Mouse (Mus musculus) liver, adult (tissue): ENCODE data around the gene Cyb5r1.

ENCODE experiments used
- GATA4 ChIP-seq: IDR thresholded peaks from 2 replicates; pipeline ENCODE4 v1.6.1; 2014; ENCODE audit warnings: mild to moderate bottlenecking, low read length; ENCODE audit not compliant: insufficient replicate concordance

Gene Cyb5r1

DNA sequence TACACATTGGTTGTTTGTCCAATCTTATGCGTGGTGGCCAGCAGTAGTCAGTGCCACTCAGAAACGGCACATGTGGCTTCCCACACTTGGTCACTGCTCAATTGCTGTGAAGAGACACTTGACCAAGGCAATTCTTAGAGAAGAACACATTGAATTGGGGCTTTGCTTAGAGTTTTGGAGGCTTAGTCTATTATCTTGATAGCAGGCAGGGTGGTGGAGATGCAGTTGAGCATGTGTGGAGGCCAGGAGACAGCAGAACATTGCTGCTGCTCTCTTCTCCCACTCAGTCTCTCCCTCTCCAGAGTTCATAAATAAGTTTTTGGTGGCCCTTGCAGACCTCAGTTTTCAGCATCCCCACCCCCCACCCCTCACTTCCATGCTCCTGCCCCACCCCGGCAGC lies 37.0 kb downstream of the Cyb5r1 start:
- TF ChIP-seq GATA4: no peak

- TF ChIP-seq GATA4: no peak
Measured at GRCm38 (mm10) chr1:134445418-134445817, 40.1 kb downstream of the Cyb5r1 start.

- TF ChIP-seq GATA4: no peak
Measured at GRCm38 (mm10) chr1:134450201-134450600, 44.8 kb downstream of the Cyb5r1 start.

DNA sequence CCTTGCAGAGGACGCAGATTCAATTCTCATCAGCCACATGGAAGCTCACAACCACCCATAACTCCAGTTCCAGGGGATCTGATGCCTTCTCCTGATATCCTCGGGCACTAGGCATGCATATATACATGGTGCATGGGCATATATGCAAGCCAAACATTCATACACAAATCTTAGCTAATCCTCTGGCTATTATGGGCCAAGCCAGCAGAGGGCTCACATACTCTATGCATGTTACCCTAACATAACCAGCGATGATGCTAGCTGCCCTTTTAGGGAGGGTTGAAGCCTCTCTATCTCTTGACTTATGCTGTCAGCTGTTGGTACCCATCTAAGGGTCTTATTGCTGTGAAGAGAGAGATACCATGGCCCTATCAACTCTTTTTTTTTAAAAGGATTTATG lies 45.6 kb downstream of the Cyb5r1 start:
- TF ChIP-seq GATA4: no peak

DNA sequence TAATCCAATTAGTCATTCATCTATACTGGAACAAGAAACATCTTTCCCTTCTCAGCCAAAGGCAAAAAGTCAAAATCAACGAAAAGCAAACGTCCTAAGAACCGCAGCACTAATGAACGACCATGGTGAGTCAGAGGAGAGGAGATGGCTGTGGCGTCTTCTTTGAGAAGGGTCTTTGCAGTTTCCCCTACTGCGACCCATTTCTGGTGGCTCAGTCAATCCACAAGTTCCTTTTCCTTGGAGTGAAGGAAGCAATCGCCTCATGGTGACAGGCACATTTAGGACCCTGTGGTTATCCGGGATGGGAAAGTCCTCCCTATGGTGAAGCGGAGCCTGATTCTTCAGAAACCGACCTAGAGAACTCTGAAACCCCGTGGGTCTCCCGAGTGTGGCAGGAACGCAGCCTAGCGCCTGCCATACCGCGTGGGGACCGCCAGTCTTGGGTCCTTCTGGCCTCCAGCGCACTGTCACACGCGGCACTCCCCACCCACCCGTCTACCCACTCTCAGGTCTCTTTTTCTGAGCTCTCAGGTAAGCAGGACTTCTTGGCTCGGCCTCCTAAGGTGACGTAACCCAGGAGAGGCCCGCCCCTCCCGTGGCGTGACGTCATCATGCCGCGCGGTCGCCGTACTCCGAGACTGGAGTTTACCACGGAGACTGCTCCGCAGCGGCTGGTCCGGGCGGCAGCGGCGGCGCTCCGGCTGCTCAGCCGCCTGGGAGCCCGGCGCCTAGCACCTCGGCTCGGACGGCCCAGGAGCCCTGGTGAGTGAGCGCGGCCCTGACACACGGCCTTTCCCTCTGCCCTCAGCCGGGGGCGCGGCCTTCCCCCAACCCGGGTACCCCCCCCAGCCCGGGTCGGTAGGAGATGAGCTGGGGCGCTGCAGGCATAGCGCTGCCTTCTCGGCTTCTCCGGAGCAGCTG lies 49.8 kb downstream of the Cyb5r1 start, which contains the start of gene Klhl12:
Gene Klhl12, plus strand, starts transcription at position 628 of the 921 bp plus-strand sequence.
- TF ChIP-seq GATA4: no peak; the same call in 1 of the 2 replicates

DNA sequence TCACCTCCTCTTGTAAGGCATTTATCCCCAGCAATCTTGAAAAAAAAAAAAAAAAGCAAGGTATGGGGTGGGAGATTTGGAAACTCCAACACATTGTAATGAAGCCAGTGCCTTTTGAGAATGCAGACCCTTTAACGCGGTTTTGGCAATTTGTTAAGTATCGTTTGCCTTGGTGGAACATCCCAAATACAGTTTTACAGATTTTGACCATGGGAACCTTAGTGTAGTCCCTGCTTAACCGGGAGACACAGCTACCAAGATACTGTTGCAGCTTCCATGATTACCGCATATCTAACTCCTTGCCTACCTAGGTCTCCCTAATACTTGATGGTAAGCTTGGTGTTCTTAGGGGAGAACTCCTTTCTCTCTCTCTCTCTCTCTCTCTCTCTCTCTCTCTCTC lies 50.7 kb downstream of the Cyb5r1 start:
- TF ChIP-seq GATA4: no peak

GRCm38 (mm10) chr1:134458139-134458727 lies 52.9 kb downstream of the Cyb5r1 start:
- TF ChIP-seq GATA4: no peak

DNA sequence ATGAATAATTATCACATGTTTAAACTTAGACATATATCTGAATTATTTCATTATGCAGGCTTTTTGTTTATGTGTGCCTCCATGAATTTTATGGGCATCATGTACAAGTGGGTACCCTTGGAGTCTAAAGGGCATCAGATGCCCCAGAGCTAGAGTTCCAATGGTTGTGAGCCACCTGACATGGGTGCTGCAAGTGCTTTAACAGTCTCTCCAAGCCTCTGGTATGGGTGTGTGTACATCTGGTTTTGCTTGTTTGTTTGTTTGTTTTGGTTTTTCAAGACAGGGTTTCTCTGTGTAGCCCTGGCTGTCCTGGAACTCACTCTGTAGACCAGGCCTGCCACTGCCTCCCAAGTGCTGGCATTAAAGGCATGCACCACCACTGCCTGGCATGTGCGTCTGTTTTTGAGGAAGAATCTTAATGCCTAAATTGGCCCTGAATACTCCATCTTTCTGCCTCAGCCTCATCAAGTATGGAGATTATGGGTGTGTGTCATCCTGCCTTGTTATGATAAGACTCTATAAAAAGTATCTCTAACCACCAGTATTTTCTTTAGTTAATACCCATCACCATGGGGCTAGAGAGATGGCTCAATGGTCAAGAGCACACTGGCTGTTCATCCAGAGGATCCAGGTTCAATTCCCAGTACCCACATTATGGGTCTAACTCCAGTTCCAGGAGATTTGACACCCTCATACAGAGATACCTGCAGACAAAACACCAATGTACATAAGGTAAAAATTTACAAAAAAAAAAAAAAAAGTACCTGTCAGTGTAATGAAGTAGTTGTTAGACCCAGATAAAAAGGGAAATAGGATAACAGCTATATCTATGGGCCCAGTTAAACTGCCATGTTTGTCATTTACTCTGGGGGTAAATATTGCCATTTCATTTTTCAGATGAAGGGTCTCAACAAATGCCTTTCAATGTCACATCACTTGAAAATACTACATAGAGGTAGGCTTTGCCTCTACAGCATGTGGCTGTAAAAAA lies 55.2 kb downstream of the Cyb5r1 start:
- no peak for TF ChIP-seq GATA4
